Mouse (Mus musculus) embryonic fibroblast, embryonic 13.5 days (primary cell): ENCODE measurements around the gene S100z.

Experiments
- CTCF ChIP-seq: IDR thresholded peaks from 2 replicates; pipeline ENCODE4 v1.5.1; 2011; ENCODE audit warnings: mild to moderate bottlenecking, control low read depth, low read length, moderate library complexity, borderline replicate concordance; ENCODE audit not compliant: insufficient read depth
- POLR2A ChIP-seq: IDR thresholded peaks from 2 replicates; pipeline ENCODE4 v1.6.1; 2011; ENCODE audit warnings: low read depth, mild to moderate bottlenecking, control low read depth, low read length, moderate library complexity

DNA sequence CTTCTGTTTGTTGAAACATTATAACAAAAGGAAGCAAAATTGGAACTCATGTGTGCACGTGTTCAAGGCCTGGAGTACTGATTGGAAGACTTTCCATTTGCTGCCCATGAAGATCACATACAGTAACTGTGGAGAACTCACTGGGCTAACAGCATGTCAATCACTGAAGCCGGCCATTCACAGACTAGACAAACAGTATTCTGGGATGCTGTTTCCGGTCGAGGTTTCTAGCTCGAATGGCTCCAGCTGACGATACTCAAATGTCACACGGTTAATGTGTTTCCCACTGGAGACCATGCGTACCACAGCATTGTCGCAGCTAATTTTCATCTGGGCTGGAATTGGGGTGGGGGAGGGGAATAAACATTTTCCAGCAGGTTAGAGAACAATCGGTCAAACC, 46.8 kb downstream of the S100z start:
- TF ChIP-seq POLR2A (no peak), CTCF (no peak)
